Mouse (Mus musculus): ENCODE data around the gene Ccdc138. TPM values are rescaled to one million over a fixed set of nuclear protein-coding genes. Genes with fewer than 3 reads are reported as not detected.

Gene Ccdc138
- polyA plus RNA-seq, 1 experiment from 2014 or later: 6.6 TPM

- H3K4me3 ChIP-seq: no peak overlapping the region
- H3K9ac ChIP-seq: no peak overlapping the region
- peaks cover 7% of the 10 kb centered on the region for H3K4me1 ChIP-seq
- no peaks in the 10 kb centered on the region for H3K9me3 ChIP-seq
- WGBS: 76% methylated on average over 5 of the region's 5 CpGs
- H3K4me2 ChIP-seq: no peak overlapping the region
- ATAC-seq (ENCODE audit: extremely low read depth, insufficient number of reproducible peaks, low FRiP score, low TSS enrichment): no peak
- H3K36me3 ChIP-seq: no peaks in the 10 kb centered on the region
- H3K27ac ChIP-seq (replicated peaks): no peak overlapping the region
- H3K27me3 ChIP-seq (replicated peaks): no peaks in the 10 kb centered on the region
Observed at GRCm38 (mm10) chr10:58616565-58616964, 118.8 kb downstream of the Ccdc138 start.

- H3K9ac ChIP-seq: no peak overlapping the region
- ATAC-seq (ENCODE audit: extremely low read depth, insufficient number of reproducible peaks, low FRiP score, low TSS enrichment): no peak
- H3K27ac ChIP-seq (replicated peaks): no peak overlapping the region
- peaks cover 7% of the 10 kb centered on the region for H3K4me1 ChIP-seq
- no peaks in the 10 kb centered on the region for H3K36me3 ChIP-seq
- H3K4me2 ChIP-seq: no peak overlapping the region
- H3K9me3 ChIP-seq: no peaks in the 10 kb centered on the region
- H3K27me3 ChIP-seq (replicated peaks): no peaks in the 10 kb centered on the region
- WGBS: 83% methylated on average over 17 of the region's 17 CpGs
- H3K4me3 ChIP-seq: no peak overlapping the region
Observed at GRCm38 (mm10) chr10:58618501-58619216, 120.9 kb downstream of the Ccdc138 start.

GRCm38 (mm10) chr10:58619266-58619665 lies 121.5 kb downstream of the Ccdc138 start:
- no peaks in the 10 kb centered on the region for H3K36me3 ChIP-seq
- WGBS: 84% methylated on average over 4 of the region's 4 CpGs
- ATAC-seq (ENCODE audit: extremely low read depth, insufficient number of reproducible peaks, low FRiP score, low TSS enrichment): no peak
- no peak overlapping the region for H3K9ac ChIP-seq
- H3K4me2 ChIP-seq: no peak overlapping the region
- H3K27me3 ChIP-seq (replicated peaks): no peaks in the 10 kb centered on the region
- H3K4me1 ChIP-seq: peaks cover 7% of the 10 kb centered on the region
- H3K9me3 ChIP-seq: no peaks in the 10 kb centered on the region
- no peak overlapping the region for H3K4me3 ChIP-seq
- no peak overlapping the region for H3K27ac ChIP-seq (replicated peaks)

GRCm38 (mm10) chr10:58624848-58625711 lies 127.3 kb downstream of the Ccdc138 start:
- no peaks in the 10 kb centered on the region for H3K9me3 ChIP-seq
- no peak overlapping the region for H3K4me2 ChIP-seq
- no peak overlapping the region for H3K4me3 ChIP-seq
- H3K9ac ChIP-seq: no peak overlapping the region
- H3K27me3 ChIP-seq (replicated peaks): no peaks in the 10 kb centered on the region
- no peak for ATAC-seq (ENCODE audit: extremely low read depth, insufficient number of reproducible peaks, low FRiP score, low TSS enrichment)
- 41% methylated on average over 12 of the region's 12 CpGs for WGBS
- H3K36me3 ChIP-seq: no peaks in the 10 kb centered on the region
- H3K4me1 ChIP-seq: peaks cover 29% of the 10 kb centered on the region
- H3K27ac ChIP-seq (replicated peaks): no peak overlapping the region

Other genes with a start within 250 kb of the Ccdc138 start
- gene Gcc2, start 242.5 kb upstream of the Ccdc138 start, polyA plus RNA-seq (2015; fragmentation: Nextera tagmentation; extraction: Ambion mirVana): 45.3 and 48.2 TPM in 2 replicates
- 160 and 177 TPM in 2 replicates for gene Lims1, start 174.5 kb upstream of the Ccdc138 start, polyA plus RNA-seq (2015; fragmentation: Nextera tagmentation; extraction: Ambion mirVana)
- 14.0 and 15.2 TPM in 2 replicates for gene Ranbp2, start 51.0 kb upstream of the Ccdc138 start, polyA plus RNA-seq (2015; fragmentation: Nextera tagmentation; extraction: Ambion mirVana)
- 0.06 and 0.07 TPM in 2 replicates for gene Edar, start 177.7 kb downstream of the Ccdc138 start, polyA plus RNA-seq (2015; fragmentation: Nextera tagmentation; extraction: Ambion mirVana)
- not detected in 2 replicates for gene Gm17542, start 220.3 kb downstream of the Ccdc138 start, polyA plus RNA-seq (2015; fragmentation: Nextera tagmentation; extraction: Ambion mirVana)